Mouse (Mus musculus): ENCODE data around the gene Tsc1. TPM values are rescaled to one million over a fixed set of nuclear protein-coding genes. Genes with fewer than 3 reads are reported as not detected.

Gene Tsc1
- polyA plus RNA-seq, 1 experiment = 6.9 TPM

DNA sequence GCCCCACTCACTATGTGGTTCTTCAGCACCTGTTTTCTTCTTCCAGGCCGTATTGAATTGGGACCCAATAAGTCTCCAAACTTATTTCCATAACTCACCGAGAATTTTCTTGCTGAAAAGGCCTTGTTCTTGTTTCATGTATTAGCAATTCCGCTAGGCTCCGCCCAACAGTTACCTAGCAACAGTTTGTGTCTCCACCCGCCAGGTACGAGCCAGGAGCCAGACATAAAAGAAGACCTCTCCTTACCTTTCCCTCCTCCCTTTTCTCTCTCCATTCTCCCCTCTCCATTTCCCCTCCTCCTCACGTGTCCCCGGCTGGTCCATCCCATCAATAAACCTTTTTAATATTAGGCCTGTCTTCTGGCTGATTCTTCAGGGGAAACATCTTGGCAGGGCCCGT is 2.7 kb upstream of the Tsc1 start:
- no peaks in the 10 kb centered on the region for H3K36me3 ChIP-seq (ENCODE audit: control insufficient read depth, insufficient read depth)
- H3K79me3 ChIP-seq (ENCODE audit: low read depth) = peaks cover 8% of the 10 kb centered on the region
- no peaks in the 10 kb centered on the region for H3K27me3 ChIP-seq (ENCODE audit: control insufficient read depth, insufficient read depth, insufficient read length)
- no peak overlapping the region for H3K4me3 ChIP-seq (ENCODE audit: insufficient read depth, poor library complexity, severe bottlenecking)
- TF ChIP-seq MYOD1 (IDR thresholded peaks at IDR 0.05; ENCODE audit: control insufficient read depth, insufficient read length, low read depth) (no peak), MYOG (IDR thresholded peaks at IDR 0.05; ENCODE audit: control insufficient read depth, extremely low read depth, insufficient read length) (no peak), USF1 (IDR thresholded peaks at IDR 0.05; ENCODE audit: low read depth) (no peak), CEBPB (IDR thresholded peaks at IDR 0.05; ENCODE audit: low read depth) (no peak), MAX (IDR thresholded peaks at IDR 0.05) (no peak), CTCF (IDR thresholded peaks at IDR 0.05; ENCODE audit: control insufficient read depth, insufficient read depth, insufficient read length) (no peak), FOSL1 (IDR thresholded peaks at IDR 0.05; ENCODE audit: insufficient read depth, low read length, poor library complexity, severe bottlenecking) (no peak)
- no peak overlapping the region for H3ac ChIP-seq (ENCODE audit: control insufficient read depth, insufficient read length, low read depth)
- peaks cover 20% of the 10 kb centered on the region for H3K79me2 ChIP-seq (ENCODE audit: control insufficient read depth, insufficient read depth)

DNA sequence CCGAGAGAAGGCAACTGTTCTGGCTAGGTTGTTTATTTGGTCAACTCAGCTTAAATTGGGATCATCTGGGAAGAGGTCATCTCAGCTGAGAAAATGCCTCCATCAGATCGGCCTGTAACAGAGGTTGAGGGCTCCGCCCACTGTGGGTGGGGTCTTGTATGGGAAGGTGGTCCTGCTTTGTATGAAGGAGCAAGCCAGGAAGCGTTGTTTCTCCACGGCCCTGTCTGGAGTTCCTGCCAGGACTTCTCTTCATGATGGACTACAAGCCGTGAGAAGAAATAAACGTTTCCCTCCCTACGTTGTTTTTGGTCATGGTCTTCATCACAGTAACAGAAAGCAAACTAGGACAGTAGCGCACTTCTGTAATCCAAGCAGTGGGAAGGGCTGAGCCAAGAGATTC is 2.1 kb upstream of the Tsc1 start:
- no peak for TF ChIP-seq MYOD1 (IDR thresholded peaks at IDR 0.05; ENCODE audit: control insufficient read depth, insufficient read length, low read depth)
- no peak for TF ChIP-seq MAX (IDR thresholded peaks at IDR 0.05)
- no peak for TF ChIP-seq USF1 (IDR thresholded peaks at IDR 0.05; ENCODE audit: low read depth)
- no peak for TF ChIP-seq MYOG (IDR thresholded peaks at IDR 0.05; ENCODE audit: control insufficient read depth, extremely low read depth, insufficient read length)
- TF ChIP-seq CEBPB (IDR thresholded peaks at IDR 0.05; ENCODE audit: low read depth) = no peak
- H3K79me2 ChIP-seq (ENCODE audit: control insufficient read depth, insufficient read depth) = peaks cover 26% of the 10 kb centered on the region
- no peak overlapping the region for H3ac ChIP-seq (ENCODE audit: control insufficient read depth, insufficient read length, low read depth)
- H3K27me3 ChIP-seq (ENCODE audit: control insufficient read depth, insufficient read depth, insufficient read length) = no peaks in the 10 kb centered on the region
- no peak overlapping the region for H3K4me3 ChIP-seq (ENCODE audit: insufficient read depth, poor library complexity, severe bottlenecking)
- H3K36me3 ChIP-seq (ENCODE audit: control insufficient read depth, insufficient read depth) = no peaks in the 10 kb centered on the region
- peaks cover 8% of the 10 kb centered on the region for H3K79me3 ChIP-seq (ENCODE audit: low read depth)

GRCm38 (mm10) chr2:28639794-28640193 is 1.2 kb upstream of the Tsc1 start:
- Histone ChIP-seq H3K79me2 (ENCODE audit: control insufficient read depth, insufficient read depth) (peaks cover 34% of the 10 kb centered on the region), H3K4me3 (ENCODE audit: insufficient read depth, poor library complexity, severe bottlenecking) (no peak overlapping the region), H3K27me3 (ENCODE audit: control insufficient read depth, insufficient read depth, insufficient read length) (no peaks in the 10 kb centered on the region), H3ac (ENCODE audit: control insufficient read depth, insufficient read length, low read depth) (no peak overlapping the region), H3K79me3 (ENCODE audit: low read depth) (peaks cover 13% of the 10 kb centered on the region), H3K36me3 (ENCODE audit: control insufficient read depth, insufficient read depth) (no peaks in the 10 kb centered on the region)
- TF ChIP-seq CEBPB (IDR thresholded peaks at IDR 0.05; ENCODE audit: low read depth) (no peak), MYOD1 (IDR thresholded peaks at IDR 0.05; ENCODE audit: control insufficient read depth, insufficient read length, low read depth) (no peak), USF1 (IDR thresholded peaks at IDR 0.05; ENCODE audit: low read depth) (no peak), CTCF (IDR thresholded peaks at IDR 0.05; ENCODE audit: control insufficient read depth, insufficient read depth, insufficient read length) (peak; percentile 4), MYOG (IDR thresholded peaks at IDR 0.05; ENCODE audit: control insufficient read depth, extremely low read depth, insufficient read length) (no peak), MAX (IDR thresholded peaks at IDR 0.05) (no peak), FOSL1 (IDR thresholded peaks at IDR 0.05; ENCODE audit: insufficient read depth, low read length, poor library complexity, severe bottlenecking) (no peak)

DNA sequence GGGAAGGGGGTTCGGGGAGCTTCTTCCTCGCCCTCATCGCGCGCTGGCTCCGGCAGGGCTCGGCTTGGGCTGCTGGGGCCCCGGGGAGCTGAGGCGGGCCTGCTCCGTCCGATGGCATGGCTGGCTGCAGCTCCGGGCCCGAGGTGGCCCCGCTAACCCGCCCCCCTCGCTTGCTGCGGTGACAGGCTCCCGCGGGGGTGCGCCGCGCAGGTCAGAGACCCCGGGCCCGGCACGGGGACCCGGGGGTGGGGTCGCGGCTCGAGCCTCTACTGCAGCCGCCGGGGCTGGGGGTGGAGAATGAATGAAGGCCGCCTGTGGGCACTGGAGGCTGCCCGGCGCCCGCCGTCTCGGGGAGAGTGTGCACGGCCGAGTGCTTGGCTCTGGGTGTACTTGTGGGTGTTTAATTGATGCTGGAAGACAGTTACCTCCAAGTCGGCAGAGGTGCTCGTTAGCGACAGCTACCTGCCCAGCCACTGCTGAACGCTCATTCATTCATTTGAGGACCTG is 460 bp downstream of the Tsc1 start:
- Histone ChIP-seq H3K79me2 (ENCODE audit: control insufficient read depth, insufficient read depth) (peaks cover 51% of the 10 kb centered on the region), H3K79me3 (ENCODE audit: low read depth) (peaks cover 24% of the 10 kb centered on the region), H3K36me3 (ENCODE audit: control insufficient read depth, insufficient read depth) (no peaks in the 10 kb centered on the region), H3ac (ENCODE audit: control insufficient read depth, insufficient read length, low read depth) (peak overlapping the region; percentile 81), H3K27me3 (ENCODE audit: control insufficient read depth, insufficient read depth, insufficient read length) (no peaks in the 10 kb centered on the region), H3K4me3 (ENCODE audit: insufficient read depth, poor library complexity, severe bottlenecking) (peak overlapping the region; percentile 86)
- TF ChIP-seq CTCF (IDR thresholded peaks at IDR 0.05; ENCODE audit: control insufficient read depth, insufficient read depth, insufficient read length) (no peak), MAX (IDR thresholded peaks at IDR 0.05) (no peak), CEBPB (IDR thresholded peaks at IDR 0.05; ENCODE audit: low read depth) (no peak), USF1 (IDR thresholded peaks at IDR 0.05; ENCODE audit: low read depth) (no peak), MYOG (IDR thresholded peaks at IDR 0.05; ENCODE audit: control insufficient read depth, extremely low read depth, insufficient read length) (no peak), MYOD1 (IDR thresholded peaks at IDR 0.05; ENCODE audit: control insufficient read depth, insufficient read length, low read depth) (no peak), FOSL1 (IDR thresholded peaks at IDR 0.05; ENCODE audit: insufficient read depth, low read length, poor library complexity, severe bottlenecking) (no peak)

DNA sequence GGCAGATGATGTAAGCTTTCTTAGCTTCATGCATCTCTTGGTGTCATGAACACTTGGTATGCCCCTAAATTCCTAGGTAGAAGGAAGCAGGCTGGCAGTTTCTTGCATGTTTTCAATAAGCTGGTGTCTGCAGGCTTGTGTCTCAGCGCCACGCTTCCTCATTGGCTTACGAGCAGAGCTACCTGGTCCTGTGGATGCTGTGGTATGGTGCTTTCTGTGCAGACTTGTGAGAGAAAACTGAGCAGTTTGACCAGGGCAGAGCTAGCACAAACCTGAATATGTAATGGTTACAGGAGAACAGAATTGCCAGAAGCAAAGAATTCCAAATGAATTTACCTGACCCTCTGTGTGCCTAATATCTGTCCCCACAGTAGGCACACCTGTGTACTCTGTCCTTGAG is 2.1 kb downstream of the Tsc1 start:
- TF ChIP-seq MYOD1 (IDR thresholded peaks at IDR 0.05; ENCODE audit: control insufficient read depth, insufficient read length, low read depth) = no peak
- TF ChIP-seq CTCF (IDR thresholded peaks at IDR 0.05; ENCODE audit: control insufficient read depth, insufficient read depth, insufficient read length) = no peak
- TF ChIP-seq FOSL1 (IDR thresholded peaks at IDR 0.05; ENCODE audit: insufficient read depth, low read length, poor library complexity, severe bottlenecking) = no peak
- no peak for TF ChIP-seq USF1 (IDR thresholded peaks at IDR 0.05; ENCODE audit: low read depth)
- no peak for TF ChIP-seq CEBPB (IDR thresholded peaks at IDR 0.05; ENCODE audit: low read depth)
- no peak for TF ChIP-seq MAX (IDR thresholded peaks at IDR 0.05)
- no peak for TF ChIP-seq MYOG (IDR thresholded peaks at IDR 0.05; ENCODE audit: control insufficient read depth, extremely low read depth, insufficient read length)
- Histone ChIP-seq H3K79me3 (ENCODE audit: low read depth) (peaks cover 28% of the 10 kb centered on the region), H3K36me3 (ENCODE audit: control insufficient read depth, insufficient read depth) (no peaks in the 10 kb centered on the region), H3ac (ENCODE audit: control insufficient read depth, insufficient read length, low read depth) (no peak overlapping the region), H3K27me3 (ENCODE audit: control insufficient read depth, insufficient read depth, insufficient read length) (no peaks in the 10 kb centered on the region), H3K79me2 (ENCODE audit: control insufficient read depth, insufficient read depth) (peaks cover 62% of the 10 kb centered on the region), H3K4me3 (ENCODE audit: insufficient read depth, poor library complexity, severe bottlenecking) (no peak overlapping the region)

DNA sequence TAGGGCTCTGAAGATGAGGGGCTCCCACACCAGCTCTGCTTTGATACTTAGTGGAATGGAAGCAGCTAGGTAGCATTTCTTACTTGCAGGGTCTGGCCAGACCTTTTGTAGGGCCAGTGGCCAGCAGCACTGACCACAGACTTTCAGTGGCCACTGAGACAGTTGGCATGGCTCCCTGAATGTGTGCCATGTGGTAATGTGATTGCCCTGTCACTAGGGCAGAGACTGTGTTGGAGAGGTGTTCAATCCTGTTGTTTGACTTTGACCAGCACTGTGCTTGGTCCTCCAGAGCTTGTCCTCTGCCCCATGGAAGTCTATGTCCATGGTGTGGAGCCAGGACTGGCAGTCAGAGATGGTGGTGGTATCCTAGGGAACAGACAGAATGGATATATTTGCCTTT is 9.5 kb downstream of the Tsc1 start:
- TF ChIP-seq CEBPB (IDR thresholded peaks at IDR 0.05; ENCODE audit: low read depth) = no peak
- no peak for TF ChIP-seq USF1 (IDR thresholded peaks at IDR 0.05; ENCODE audit: low read depth)
- TF ChIP-seq CTCF (IDR thresholded peaks at IDR 0.05; ENCODE audit: control insufficient read depth, insufficient read depth, insufficient read length) = no peak
- TF ChIP-seq MAX (IDR thresholded peaks at IDR 0.05) = no peak
- no peak for TF ChIP-seq MYOD1 (IDR thresholded peaks at IDR 0.05; ENCODE audit: control insufficient read depth, insufficient read length, low read depth)
- no peak for TF ChIP-seq MYOG (IDR thresholded peaks at IDR 0.05; ENCODE audit: control insufficient read depth, extremely low read depth, insufficient read length)
- no peak for TF ChIP-seq FOSL1 (IDR thresholded peaks at IDR 0.05; ENCODE audit: insufficient read depth, low read length, poor library complexity, severe bottlenecking)
- Histone ChIP-seq H3K27me3 (ENCODE audit: control insufficient read depth, insufficient read depth, insufficient read length) (no peaks in the 10 kb centered on the region), H3K36me3 (ENCODE audit: control insufficient read depth, insufficient read depth) (peaks cover 6% of the 10 kb centered on the region), H3K4me3 (ENCODE audit: insufficient read depth, poor library complexity, severe bottlenecking) (no peak overlapping the region), H3K79me3 (ENCODE audit: low read depth) (peaks cover 18% of the 10 kb centered on the region), H3ac (ENCODE audit: control insufficient read depth, insufficient read length, low read depth) (no peak overlapping the region), H3K79me2 (ENCODE audit: control insufficient read depth, insufficient read depth) (peaks cover 59% of the 10 kb centered on the region)
